Mouse (Mus musculus) kidney, embryonic 15.5 days (tissue): ENCODE results near the gene Prkci. TPM values are rescaled to one million over a fixed set of nuclear protein-coding genes. Genes with fewer than 3 reads are reported as not detected.

Source experiments
- ATAC-seq: fragments of 200-750 bp; cut with Nextera tagmentation; replicated peaks from 2 replicates; pipeline ENCODE4 v1.8.0; 2017; ENCODE audit warnings: moderate TSS enrichment; ENCODE audit not compliant: low FRiP score
- H3K27ac ChIP-seq: fragments of 300-500 bp; sonication (generic); 2 replicates; pipeline ENCODE4 v1.5.1; 2015; ENCODE audit warnings: mild to moderate bottlenecking, inconsistent platforms
- H3K27me3 ChIP-seq: fragments of 300-500 bp; sonication (generic); 2 replicates; pipeline ENCODE4 v1.6.1; 2015; ENCODE audit warnings: inconsistent platforms
- H3K36me3 ChIP-seq: fragments of 300-500 bp; sonication (generic); 2 replicates; pipeline ENCODE4 v1.6.1; 2015; ENCODE audit warnings: inconsistent platforms
- H3K4me1 ChIP-seq: fragments of 300-500 bp; sonication (generic); 2 replicates; pipeline ENCODE4 v1.6.1; 2015; ENCODE audit warnings: inconsistent platforms
- H3K4me2 ChIP-seq: fragments of 300-500 bp; sonication (generic); 2 replicates; pipeline ENCODE4 v1.6.1; 2015; ENCODE audit warnings: moderate library complexity, mild to moderate bottlenecking, inconsistent platforms
- H3K4me3 ChIP-seq: fragments of 300-500 bp; sonication (generic); replicated peaks from 2 replicates; pipeline ENCODE4 v1.5.1; 2015; ENCODE audit warnings: mild to moderate bottlenecking, inconsistent platforms
- H3K9ac ChIP-seq: fragments of 300-500 bp; sonication (generic); 2 replicates; pipeline ENCODE4 v1.6.1; 2015; ENCODE audit warnings: mild to moderate bottlenecking, inconsistent platforms
- H3K9me3 ChIP-seq: fragments of 300-500 bp; sonication (generic); replicated peaks from 2 replicates; pipeline ENCODE4 v1.6.1; 2016; ENCODE audit warnings: inconsistent platforms
- WGBS: fragments of 180-500 bp; shearing (Covaris S2); methylation state at CpG from one replicate; pipeline ENCODE4 v1.1.7; 2015; ENCODE audit warnings: mixed read lengths; 5-methylcytosine and 5-hydroxymethylcytosine counted together
- polyA plus RNA-seq: library from polyadenylated mRNA; unstranded; fragments of >200 nt; fragmentation: Nextera tagmentation; extraction: Ambion mirVana; gene quantifications from 2 replicates; pipeline ENCODE4 v1.2.1, GENCODE M21; 2015

Prkci gene
- 39.7 and 40.5 TPM in 2 replicates for polyA plus RNA-seq

GRCm38 (mm10) chr3:30995283-30995898, at the start of gene Prkci:
Gene Prkci (plus strand): TSS chr3:30995747.
- Histone ChIP-seq H3K4me2 (peak within 1 kb of the TSS; percentile 69), H3K36me3 (no peaks in the 10 kb centered on the region), H3K9me3 (no peaks in the 10 kb centered on the region), H3K9ac (peak within 1 kb of the TSS; percentile 88), H3K27ac (peak within 1 kb of the TSS; percentile 88), H3K4me1 (peaks cover 38% of the 10 kb centered on the region), H3K4me3 (peak within 1 kb of the TSS; percentile 94), H3K27me3 (no peaks in the 10 kb centered on the region)
- under 1% methylated on average over 48 of the region's 50 CpGs for WGBS
- peak; percentile 98 for ATAC-seq

DNA sequence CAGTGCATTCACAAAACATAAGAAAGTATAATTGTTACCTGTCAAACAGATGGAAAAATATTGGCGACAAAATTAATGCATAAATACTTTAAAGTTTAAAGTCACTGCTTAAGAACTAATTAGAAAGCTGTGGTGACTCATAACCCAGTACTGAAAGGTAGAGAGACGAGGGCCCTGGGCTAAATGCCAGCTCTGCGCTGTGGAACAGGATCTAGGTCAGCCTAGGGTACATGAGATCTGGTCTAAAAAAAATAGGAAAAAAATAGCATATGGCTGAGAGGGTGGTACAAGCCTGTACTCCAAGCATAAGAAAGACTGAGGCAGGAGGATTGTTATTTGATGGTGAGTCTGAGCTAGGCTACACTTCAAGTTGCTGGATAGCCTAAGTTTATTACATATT, 43.9 kb upstream of the Prkci start:
- Histone ChIP-seq H3K27ac (no peak overlapping the region), H3K9ac (no peak overlapping the region), H3K9me3 (no peaks in the 10 kb centered on the region), H3K27me3 (no peaks in the 10 kb centered on the region), H3K4me2 (no peak overlapping the region), H3K4me1 (no peaks in the 10 kb centered on the region), H3K4me3 (no peak overlapping the region), H3K36me3 (peaks cover 75% of the 10 kb centered on the region)
- 80% methylated on average over 3 of the region's 3 CpGs for WGBS
- no peak for ATAC-seq

GRCm38 (mm10) chr3:30952273-30953070, 43.1 kb upstream of the Prkci start:
- peaks cover 75% of the 10 kb centered on the region for H3K36me3 ChIP-seq
- H3K4me2 ChIP-seq, result no peak overlapping the region
- H3K27ac ChIP-seq, result no peak overlapping the region
- H3K4me3 ChIP-seq, result no peak overlapping the region
- WGBS, result 87% methylated on average over 12 of the region's 12 CpGs
- H3K27me3 ChIP-seq, result no peaks in the 10 kb centered on the region
- H3K4me1 ChIP-seq, result no peaks in the 10 kb centered on the region
- H3K9ac ChIP-seq, result no peak overlapping the region
- no peaks in the 10 kb centered on the region for H3K9me3 ChIP-seq
- no peak for ATAC-seq

GRCm38 (mm10) chr3:30956327-30956726, 39.2 kb upstream of the Prkci start:
- H3K9ac ChIP-seq, result no peak overlapping the region
- H3K4me1 ChIP-seq, result no peaks in the 10 kb centered on the region
- 94% methylated on average over 6 of the region's 6 CpGs for WGBS
- no peaks in the 10 kb centered on the region for H3K9me3 ChIP-seq
- no peak overlapping the region for H3K27ac ChIP-seq
- H3K4me2 ChIP-seq, result no peak overlapping the region
- peaks cover 86% of the 10 kb centered on the region for H3K36me3 ChIP-seq
- no peaks in the 10 kb centered on the region for H3K27me3 ChIP-seq
- ATAC-seq, result no peak
- H3K4me3 ChIP-seq, result no peak overlapping the region

DNA sequence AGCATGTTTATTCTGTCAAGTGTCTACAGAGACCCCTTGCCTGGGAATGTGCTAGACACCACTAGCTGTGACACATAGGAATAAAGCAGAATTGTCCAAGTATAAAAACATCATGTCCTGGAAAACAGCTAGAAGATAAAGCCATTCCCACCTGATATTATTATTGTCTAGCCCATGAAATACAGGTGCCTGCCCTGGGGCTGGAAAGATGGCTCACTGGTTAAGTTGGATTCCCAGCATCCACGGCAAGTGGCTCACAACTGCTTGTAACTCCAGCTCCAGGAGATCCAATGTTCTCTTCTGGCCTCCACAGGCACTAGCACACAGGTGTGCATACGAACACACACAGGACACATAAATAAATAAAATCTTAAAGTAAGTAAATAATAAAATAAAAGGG, 36.8 kb upstream of the Prkci start:
- Histone ChIP-seq H3K9me3 (no peaks in the 10 kb centered on the region), H3K36me3 (peaks cover 90% of the 10 kb centered on the region), H3K27ac (no peak overlapping the region), H3K27me3 (no peaks in the 10 kb centered on the region), H3K4me2 (no peak overlapping the region), H3K9ac (no peak overlapping the region), H3K4me1 (no peaks in the 10 kb centered on the region), H3K4me3 (no peak overlapping the region)
- 92% methylated on average over 2 of the region's 2 CpGs for WGBS
- ATAC-seq, result no peak

GRCm38 (mm10) chr3:30959868-30960831, 35.4 kb upstream of the Prkci start:
- H3K27me3 ChIP-seq, result no peaks in the 10 kb centered on the region
- no peak for ATAC-seq
- no peak overlapping the region for H3K4me3 ChIP-seq
- no peaks in the 10 kb centered on the region for H3K4me1 ChIP-seq
- H3K36me3 ChIP-seq, result peaks cover 92% of the 10 kb centered on the region
- no peaks in the 10 kb centered on the region for H3K9me3 ChIP-seq
- 71% methylated on average over 7 of the region's 7 CpGs for WGBS
- no peak overlapping the region for H3K9ac ChIP-seq
- no peak overlapping the region for H3K4me2 ChIP-seq
- peak overlapping the region; percentile 15; the same call in 1 of the 2 replicates for H3K27ac ChIP-seq

- Histone ChIP-seq H3K27me3 (no peaks in the 10 kb centered on the region), H3K4me2 (no peak overlapping the region), H3K9ac (no peak overlapping the region), H3K27ac (no peak overlapping the region), H3K4me3 (no peak overlapping the region), H3K9me3 (no peaks in the 10 kb centered on the region), H3K36me3 (peaks cover 75% of the 10 kb centered on the region), H3K4me1 (peaks cover 4% of the 10 kb centered on the region)
- ATAC-seq, result no peak
- 97% methylated on average over 4 of the region's 4 CpGs for WGBS
Observed at GRCm38 (mm10) chr3:30963100-30963499, 32.4 kb upstream of the Prkci start.

GRCm38 (mm10) chr3:30964216-30964615, 31.3 kb upstream of the Prkci start:
- H3K36me3 ChIP-seq, result peaks cover 64% of the 10 kb centered on the region
- no peaks in the 10 kb centered on the region for H3K9me3 ChIP-seq
- H3K4me1 ChIP-seq, result peaks cover 6% of the 10 kb centered on the region
- H3K4me3 ChIP-seq, result no peak overlapping the region
- no peak overlapping the region for H3K9ac ChIP-seq
- no peak overlapping the region for H3K27ac ChIP-seq
- no peaks in the 10 kb centered on the region for H3K27me3 ChIP-seq
- no peak for ATAC-seq
- WGBS, result 85% methylated on average over 3 of the region's 3 CpGs
- no peak overlapping the region for H3K4me2 ChIP-seq

DNA sequence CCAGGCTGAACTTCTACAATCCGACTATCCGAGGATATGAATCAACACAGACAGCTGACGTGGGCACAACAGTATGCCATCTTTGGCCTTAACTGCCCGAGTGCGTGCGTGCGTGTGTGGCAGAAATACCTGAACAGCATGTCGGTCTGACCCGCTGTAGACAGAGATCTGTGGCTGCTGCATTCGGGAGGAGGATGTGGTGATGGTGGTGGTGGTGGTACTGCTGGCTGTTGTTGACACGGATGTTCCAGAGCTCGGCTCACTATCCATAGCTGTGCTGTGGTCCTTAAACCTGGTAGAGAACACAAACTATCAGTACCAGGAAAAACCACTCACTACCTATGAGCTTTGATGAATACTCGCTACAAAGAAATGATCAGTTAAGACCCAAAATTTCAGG, 29.9 kb upstream of the Prkci start:
- no peak overlapping the region for H3K27ac ChIP-seq
- no peak for ATAC-seq
- 93% methylated on average over 13 of the region's 13 CpGs for WGBS
- H3K9ac ChIP-seq, result no peak overlapping the region
- peaks cover 50% of the 10 kb centered on the region for H3K36me3 ChIP-seq
- H3K9me3 ChIP-seq, result no peaks in the 10 kb centered on the region
- no peak overlapping the region for H3K4me3 ChIP-seq
- peaks cover 9% of the 10 kb centered on the region for H3K4me1 ChIP-seq
- no peak overlapping the region for H3K4me2 ChIP-seq
- no peaks in the 10 kb centered on the region for H3K27me3 ChIP-seq

GRCm38 (mm10) chr3:30968531-30969092, 26.9 kb upstream of the Prkci start:
- peak overlapping the region; percentile 62 for H3K4me2 ChIP-seq
- no peaks in the 10 kb centered on the region for H3K27me3 ChIP-seq
- ATAC-seq, result peak; percentile 77
- WGBS, result under 1% methylated on average over 48 of the region's 54 CpGs
- peaks cover 9% of the 10 kb centered on the region for H3K4me1 ChIP-seq
- peak overlapping the region; percentile 93 for H3K4me3 ChIP-seq
- peak overlapping the region; percentile 89 for H3K9ac ChIP-seq
- H3K27ac ChIP-seq, result peak overlapping the region; percentile 86
- H3K36me3 ChIP-seq, result peaks cover 26% of the 10 kb centered on the region
- no peaks in the 10 kb centered on the region for H3K9me3 ChIP-seq

- Histone ChIP-seq H3K4me1 (peaks cover 9% of the 10 kb centered on the region), H3K36me3 (peaks cover 21% of the 10 kb centered on the region), H3K27me3 (no peaks in the 10 kb centered on the region), H3K9me3 (no peaks in the 10 kb centered on the region), H3K27ac (peak within 1 kb of the TSS; percentile 86), H3K9ac (peak within 1 kb of the TSS; percentile 89), H3K4me2 (peak within 1 kb of the TSS; percentile 62), H3K4me3 (peak within 1 kb of the TSS; percentile 93)
- peak; percentile 91 for ATAC-seq
- under 1% methylated on average over 27 of the region's 34 CpGs for WGBS
Observed at GRCm38 (mm10) chr3:30969104-30969581, 26.4 kb upstream of the Prkci start, which contains the start of gene Phc3. Gene Phc3 (minus strand): TSS chr3:30969415.
